Mouse (Mus musculus): ENCODE measurements around the gene Cacng8. TPM values are rescaled to one million over a fixed set of nuclear protein-coding genes. Genes with fewer than 3 reads are reported as not detected.

The Cacng8 gene
- polyA plus RNA-seq, 1 experiment from 2014 or later = 5.1 TPM

DNA sequence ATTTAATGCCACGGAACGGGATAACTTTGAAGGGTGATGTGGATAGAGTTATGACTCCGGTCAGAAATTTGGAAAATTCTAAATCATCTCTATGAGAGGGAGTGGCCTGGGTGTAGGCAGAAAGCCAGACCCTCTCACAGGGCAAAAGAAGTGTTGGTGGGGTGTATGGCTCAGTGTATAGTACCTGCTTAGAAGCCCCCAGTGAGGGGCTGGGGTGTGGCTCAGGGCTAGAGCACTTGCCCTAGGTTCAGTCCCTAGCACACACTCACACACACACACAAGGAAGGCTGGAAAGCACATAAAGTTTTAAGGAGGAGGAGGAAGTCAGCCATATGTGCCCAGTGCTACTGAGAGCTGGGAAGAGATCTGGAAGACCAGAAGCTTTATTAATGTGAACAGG, 30.8 kb downstream of the Cacng8 start:
- H3K4me3 ChIP-seq = no peak overlapping the region
- no peak overlapping the region for H3K27ac ChIP-seq (replicated peaks)
- WGBS = 87% methylated on average over 3 of the region's 3 CpGs
- peaks cover 96% of the 10 kb centered on the region for H3K27me3 ChIP-seq (ENCODE audit: low read depth, poor library complexity, severe bottlenecking)
- H3K9me3 ChIP-seq (replicated peaks) = no peaks in the 10 kb centered on the region
- peaks cover 9% of the 10 kb centered on the region for H3K4me1 ChIP-seq
- H3K36me3 ChIP-seq = no peaks in the 10 kb centered on the region
- DNase-seq (ENCODE audit: low spot score) = no peak

- H3K9me3 ChIP-seq (replicated peaks) = no peaks in the 10 kb centered on the region
- H3K27me3 ChIP-seq (ENCODE audit: low read depth, poor library complexity, severe bottlenecking) = peaks cover 88% of the 10 kb centered on the region
- H3K36me3 ChIP-seq = no peaks in the 10 kb centered on the region
- no peak overlapping the region for H3K27ac ChIP-seq (replicated peaks)
- DNase-seq (ENCODE audit: low spot score) = no peak
- 68% methylated on average over 7 of the region's 7 CpGs for WGBS
- H3K4me3 ChIP-seq = no peak overlapping the region
- H3K4me1 ChIP-seq = peaks cover 9% of the 10 kb centered on the region
Measured at GRCm38 (mm10) chr7:3422051-3422450, 31.6 kb downstream of the Cacng8 start.

DNA sequence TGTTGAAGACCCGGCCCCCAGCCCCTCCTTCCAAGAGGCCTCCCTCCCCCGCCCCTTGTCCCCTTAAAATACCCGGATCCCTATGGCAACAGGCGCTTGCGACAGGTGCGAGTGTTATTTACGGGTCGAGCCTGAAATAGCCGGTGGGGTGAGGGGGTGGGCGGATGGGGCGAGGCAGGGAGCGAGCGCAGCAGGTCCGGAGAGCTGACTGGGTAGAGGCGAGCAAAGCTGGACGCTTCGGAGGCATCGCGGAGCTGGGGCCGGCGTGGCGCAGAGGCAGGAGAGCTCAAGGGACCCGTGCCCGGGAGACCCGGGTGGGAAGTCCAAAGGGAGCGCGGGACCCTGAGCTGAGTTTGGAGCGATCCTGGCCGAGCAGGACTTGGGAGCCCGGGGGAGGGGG, 32.9 kb downstream of the Cacng8 start:
- under 1% methylated on average over 29 of the region's 30 CpGs for WGBS
- DNase-seq (ENCODE audit: low spot score) = peak; percentile 45
- H3K36me3 ChIP-seq = no peaks in the 10 kb centered on the region

GRCm38 (mm10) chr7:3423895-3424294, 33.4 kb downstream of the Cacng8 start, which contains the start of gene Cacng6:
TSS of gene Cacng6 (plus strand) at chr7:3424195.
- Histone ChIP-seq H3K9me3 (replicated peaks) (no peaks in the 10 kb centered on the region), H3K27me3 (ENCODE audit: low read depth, poor library complexity, severe bottlenecking) (peaks cover 70% of the 10 kb centered on the region), H3K4me1 (peaks cover 9% of the 10 kb centered on the region), H3K27ac (replicated peaks) (no peak within 1 kb of the TSS; the same call in 1 of the 2 replicates), H3K36me3 (no peaks in the 10 kb centered on the region), H3K4me3 (peak within 1 kb of the TSS; percentile 53)
- no peak for DNase-seq (ENCODE audit: low spot score)
- WGBS = 33% methylated on average over 4 of the region's 4 CpGs

More for the DNA sequence above, 32.9 kb downstream of the Cacng8 start:
- H3K4me3 ChIP-seq = peak overlapping the region; percentile 53
- peaks cover 9% of the 10 kb centered on the region for H3K4me1 ChIP-seq
- no peak overlapping the region; the same call in 1 of the 2 replicates for H3K27ac ChIP-seq (replicated peaks)
- peaks cover 74% of the 10 kb centered on the region for H3K27me3 ChIP-seq (ENCODE audit: low read depth, poor library complexity, severe bottlenecking)
- H3K9me3 ChIP-seq (replicated peaks) = no peaks in the 10 kb centered on the region

- Histone ChIP-seq H3K27ac (replicated peaks) (no peak overlapping the region), H3K36me3 (no peaks in the 10 kb centered on the region), H3K27me3 (ENCODE audit: low read depth, poor library complexity, severe bottlenecking) (peaks cover 60% of the 10 kb centered on the region), H3K9me3 (replicated peaks) (no peaks in the 10 kb centered on the region), H3K4me1 (peaks cover 9% of the 10 kb centered on the region), H3K4me3 (no peak overlapping the region)
- DNase-seq (ENCODE audit: low spot score) = no peak
- WGBS = 94% methylated on average over 5 of the region's 5 CpGs
Measured at GRCm38 (mm10) chr7:3425141-3425540, 34.7 kb downstream of the Cacng8 start.

DNA sequence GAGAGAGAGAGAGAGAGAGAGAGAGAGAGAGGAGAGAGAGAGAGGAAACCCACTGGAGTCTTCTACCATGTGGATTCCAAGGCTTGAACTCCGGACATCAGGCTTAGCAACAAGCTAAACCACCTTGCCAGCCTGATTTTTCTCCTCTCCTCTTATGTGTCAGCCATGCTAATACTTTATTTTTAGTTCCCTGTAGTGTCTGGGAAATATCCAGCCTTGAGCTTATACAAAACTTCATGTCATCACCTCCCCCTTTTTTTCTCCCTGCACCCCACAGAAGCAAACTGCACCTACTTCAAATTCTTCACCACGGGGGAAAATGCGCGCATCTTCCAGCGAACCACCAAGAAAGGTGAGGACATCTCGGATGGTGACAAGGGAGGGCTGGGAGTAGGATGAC, 39.7 kb downstream of the Cacng8 start:
- H3K4me1 ChIP-seq = no peaks in the 10 kb centered on the region
- no peak overlapping the region for H3K4me3 ChIP-seq
- 78% methylated on average over 6 of the region's 6 CpGs for WGBS
- no peak for DNase-seq (ENCODE audit: low spot score)
- no peaks in the 10 kb centered on the region for H3K9me3 ChIP-seq (replicated peaks)
- no peak overlapping the region for H3K27ac ChIP-seq (replicated peaks)
- peaks cover 10% of the 10 kb centered on the region for H3K27me3 ChIP-seq (ENCODE audit: low read depth, poor library complexity, severe bottlenecking)
- no peaks in the 10 kb centered on the region for H3K36me3 ChIP-seq

- no peak overlapping the region for H3K4me3 ChIP-seq
- H3K4me1 ChIP-seq = no peaks in the 10 kb centered on the region
- H3K27me3 ChIP-seq (ENCODE audit: low read depth, poor library complexity, severe bottlenecking) = no peaks in the 10 kb centered on the region
- H3K36me3 ChIP-seq = no peaks in the 10 kb centered on the region
- DNase-seq (ENCODE audit: low spot score) = no peak
- H3K9me3 ChIP-seq (replicated peaks) = no peaks in the 10 kb centered on the region
- WGBS = 66% methylated on average over 1 of the region's 1 CpGs
- H3K27ac ChIP-seq (replicated peaks) = no peak overlapping the region
Measured at GRCm38 (mm10) chr7:3432066-3432465, 41.6 kb downstream of the Cacng8 start.

GRCm38 (mm10) chr7:3437941-3438340, 47.5 kb downstream of the Cacng8 start:
- Histone ChIP-seq H3K27me3 (ENCODE audit: low read depth, poor library complexity, severe bottlenecking) (no peaks in the 10 kb centered on the region), H3K9me3 (replicated peaks) (no peaks in the 10 kb centered on the region), H3K4me3 (no peak overlapping the region), H3K27ac (replicated peaks) (no peak overlapping the region), H3K36me3 (no peaks in the 10 kb centered on the region), H3K4me1 (no peaks in the 10 kb centered on the region)
- WGBS = 79% methylated on average over 5 of the region's 5 CpGs
- no peak for DNase-seq (ENCODE audit: low spot score)

- Histone ChIP-seq H3K36me3 (no peaks in the 10 kb centered on the region), H3K27ac (replicated peaks) (no peak overlapping the region), H3K4me1 (no peaks in the 10 kb centered on the region), H3K4me3 (no peak overlapping the region), H3K27me3 (ENCODE audit: low read depth, poor library complexity, severe bottlenecking) (no peaks in the 10 kb centered on the region), H3K9me3 (replicated peaks) (no peaks in the 10 kb centered on the region)
- 87% methylated on average over 11 of the region's 11 CpGs for WGBS
- DNase-seq (ENCODE audit: low spot score) = no peak
Measured at GRCm38 (mm10) chr7:3439984-3440383, 49.5 kb downstream of the Cacng8 start.

GRCm38 (mm10) chr7:3440526-3440925, 50.0 kb downstream of the Cacng8 start:
- H3K27ac ChIP-seq (replicated peaks) = no peak overlapping the region
- H3K4me1 ChIP-seq = no peaks in the 10 kb centered on the region
- H3K27me3 ChIP-seq (ENCODE audit: low read depth, poor library complexity, severe bottlenecking) = no peaks in the 10 kb centered on the region
- H3K36me3 ChIP-seq = no peaks in the 10 kb centered on the region
- WGBS = 82% methylated on average over 8 of the region's 8 CpGs
- no peaks in the 10 kb centered on the region for H3K9me3 ChIP-seq (replicated peaks)
- no peak overlapping the region for H3K4me3 ChIP-seq
- DNase-seq (ENCODE audit: low spot score) = no peak

DNA sequence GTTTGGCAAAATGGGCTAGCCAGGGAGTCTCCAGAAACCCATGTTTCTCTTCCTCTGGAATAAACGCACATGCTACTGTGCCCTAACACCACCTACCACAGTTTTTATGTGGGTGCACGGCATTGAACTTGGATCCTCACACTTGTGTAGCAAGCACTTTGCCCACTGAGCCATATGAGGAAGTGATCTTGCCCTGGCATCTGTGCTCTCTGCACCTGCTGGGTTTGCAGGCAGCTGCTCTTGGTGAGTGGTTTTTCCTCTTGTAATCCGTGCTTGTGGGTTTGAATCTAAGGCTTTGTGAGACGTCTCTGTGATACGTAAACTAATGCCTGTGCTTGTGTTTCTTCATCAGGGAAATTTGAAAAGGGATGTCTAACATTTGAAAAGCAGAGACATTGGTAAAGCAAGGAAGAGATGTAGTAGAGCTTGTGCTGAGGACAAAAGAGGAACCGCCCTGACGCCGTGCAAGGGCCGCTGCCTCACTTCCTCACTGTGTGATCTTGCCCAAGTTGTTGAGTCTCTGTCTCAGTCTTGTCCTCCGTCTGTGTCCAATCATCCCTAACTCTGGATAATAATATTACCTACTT, 52.1 kb downstream of the Cacng8 start:
- no peaks in the 10 kb centered on the region for H3K4me1 ChIP-seq
- H3K36me3 ChIP-seq = no peaks in the 10 kb centered on the region
- 85% methylated on average over 10 of the region's 10 CpGs for WGBS
- DNase-seq (ENCODE audit: low spot score) = no peak
- H3K27ac ChIP-seq (replicated peaks) = no peak overlapping the region
- H3K4me3 ChIP-seq = no peak overlapping the region
- H3K9me3 ChIP-seq (replicated peaks) = no peaks in the 10 kb centered on the region
- H3K27me3 ChIP-seq (ENCODE audit: low read depth, poor library complexity, severe bottlenecking) = no peaks in the 10 kb centered on the region

DNA sequence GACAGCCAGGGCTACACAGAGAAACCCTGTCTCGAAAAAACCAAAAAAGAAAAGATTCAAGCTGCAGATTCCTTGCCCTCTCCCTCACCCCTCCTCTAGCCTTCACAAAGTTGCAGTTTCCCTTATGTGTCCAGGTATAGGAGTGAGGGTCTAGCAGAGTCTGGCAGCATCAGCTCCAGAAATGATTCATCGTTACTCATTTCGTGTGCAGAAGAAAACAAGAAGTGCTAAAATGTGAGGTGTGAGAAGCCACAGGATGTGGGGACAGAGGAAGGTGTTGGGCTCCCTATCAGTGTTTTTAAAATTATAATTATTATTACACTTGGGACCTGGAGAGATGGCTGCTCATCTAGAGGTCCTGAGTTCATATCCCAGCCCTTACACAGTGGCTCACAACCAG, 54.2 kb downstream of the Cacng8 start:
- H3K9me3 ChIP-seq (replicated peaks) = no peaks in the 10 kb centered on the region
- no peaks in the 10 kb centered on the region for H3K27me3 ChIP-seq (ENCODE audit: low read depth, poor library complexity, severe bottlenecking)
- H3K4me1 ChIP-seq = no peaks in the 10 kb centered on the region
- 77% methylated on average over 3 of the region's 3 CpGs for WGBS
- no peak overlapping the region for H3K27ac ChIP-seq (replicated peaks)
- H3K4me3 ChIP-seq = no peak overlapping the region
- H3K36me3 ChIP-seq = no peaks in the 10 kb centered on the region
- no peak for DNase-seq (ENCODE audit: low spot score)

DNA sequence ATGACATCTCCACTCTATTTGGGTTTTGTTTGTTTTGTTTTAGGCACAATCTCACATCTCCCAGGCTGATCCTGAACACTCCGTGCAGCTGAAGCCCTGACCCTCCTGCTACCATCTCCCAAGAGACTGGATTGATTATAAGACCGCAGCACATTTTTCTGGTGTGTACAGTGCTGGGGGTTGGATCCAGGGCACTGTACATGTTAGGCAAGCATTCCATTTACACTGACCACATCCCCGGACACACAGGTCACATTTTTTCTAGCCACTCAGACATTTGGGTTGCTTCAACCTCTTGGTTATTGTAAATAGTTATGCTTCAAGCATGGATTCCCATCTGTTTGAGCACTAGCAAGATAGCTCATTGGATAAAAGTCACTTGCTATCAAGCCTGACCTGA, 56.1 kb downstream of the Cacng8 start:
- 89% methylated on average over 3 of the region's 3 CpGs for WGBS
- no peaks in the 10 kb centered on the region for H3K4me1 ChIP-seq
- no peak for DNase-seq (ENCODE audit: low spot score)
- no peaks in the 10 kb centered on the region for H3K36me3 ChIP-seq
- no peak overlapping the region for H3K4me3 ChIP-seq
- H3K27me3 ChIP-seq (ENCODE audit: low read depth, poor library complexity, severe bottlenecking) = no peaks in the 10 kb centered on the region
- no peaks in the 10 kb centered on the region for H3K9me3 ChIP-seq (replicated peaks)
- no peak overlapping the region for H3K27ac ChIP-seq (replicated peaks)

DNA sequence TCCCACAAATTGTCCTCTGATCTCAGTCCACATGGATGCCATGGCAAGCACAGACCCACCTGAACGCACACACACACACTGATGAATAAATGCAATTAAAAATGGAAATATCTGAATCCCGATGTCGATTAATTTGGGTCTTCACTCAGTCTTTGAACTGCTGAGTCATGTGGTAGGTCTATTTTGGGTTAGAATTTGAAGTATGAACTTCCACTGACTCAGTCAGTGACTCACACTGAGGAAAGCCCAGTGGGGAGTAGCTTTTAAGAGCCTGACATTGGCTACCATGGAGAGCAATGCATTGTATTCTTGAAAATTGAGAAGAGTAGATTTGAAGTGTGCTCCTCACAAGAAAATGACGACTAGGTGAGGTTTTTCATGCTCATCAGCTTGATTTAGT, 56.5 kb downstream of the Cacng8 start:
- Histone ChIP-seq H3K9me3 (replicated peaks) (no peaks in the 10 kb centered on the region), H3K4me3 (no peak overlapping the region), H3K27ac (replicated peaks) (no peak overlapping the region), H3K4me1 (no peaks in the 10 kb centered on the region), H3K27me3 (ENCODE audit: low read depth, poor library complexity, severe bottlenecking) (no peaks in the 10 kb centered on the region), H3K36me3 (no peaks in the 10 kb centered on the region)
- 81% methylated on average over 4 of the region's 4 CpGs for WGBS
- DNase-seq (ENCODE audit: low spot score) = no peak
